Mouse (Mus musculus): ENCODE results near the gene Slc22a17. TPM values are rescaled to one million over a fixed set of nuclear protein-coding genes. Genes with fewer than 3 reads are reported as not detected.
A peak's percentile ranks its signal among the peaks of the same experiment; 100 is the strongest.

Slc22a17 gene
- total RNA-seq, 4 experiments from 2014 or later = 629 to 644 (median 642) TPM

DNA sequence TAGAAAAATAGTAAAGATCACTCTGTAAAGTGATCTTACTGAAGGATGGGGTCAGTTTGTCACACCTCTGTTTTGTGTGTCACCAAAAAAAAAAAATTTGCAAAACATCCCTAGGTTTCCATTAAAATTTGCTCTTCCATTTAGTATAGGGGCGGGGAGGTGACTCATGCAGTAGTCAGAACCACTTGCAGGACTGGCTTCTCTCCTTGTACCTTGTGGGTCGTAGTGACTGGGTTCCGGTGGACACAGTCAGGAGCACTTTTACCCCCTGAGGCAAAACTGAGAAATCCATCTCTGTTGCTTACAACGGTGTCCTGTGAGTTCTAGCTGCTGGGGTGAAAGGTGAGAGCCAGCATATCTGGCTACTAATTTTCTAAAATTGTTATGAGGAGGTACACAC, 9.3 kb downstream of the Slc22a17 start:
- DNase-seq (ENCODE audit: low spot score in 2 of 2) = no peak

DNA sequence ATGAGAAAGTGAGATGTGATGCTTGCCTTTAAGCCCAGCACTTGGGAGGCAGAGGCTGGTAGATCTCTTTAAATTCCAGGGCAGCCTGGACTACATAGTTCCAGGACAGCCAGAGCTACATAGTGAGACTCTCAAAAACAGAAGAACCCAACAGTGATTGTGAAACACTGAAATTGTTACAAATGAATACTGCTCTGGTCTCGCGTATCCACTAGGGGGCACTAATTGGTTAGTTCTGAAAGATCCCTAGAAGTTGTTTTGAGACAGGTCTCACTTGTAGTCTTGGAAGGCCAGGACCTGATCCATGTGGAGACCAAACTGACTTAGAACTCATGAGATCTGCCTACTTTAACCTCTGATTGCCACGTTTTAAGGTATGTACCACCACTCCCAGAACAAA, 12.5 kb downstream of the Slc22a17 start:
- DNase-seq (ENCODE audit: low spot score in 2 of 2) = peak; percentile 62 to 80

DNA sequence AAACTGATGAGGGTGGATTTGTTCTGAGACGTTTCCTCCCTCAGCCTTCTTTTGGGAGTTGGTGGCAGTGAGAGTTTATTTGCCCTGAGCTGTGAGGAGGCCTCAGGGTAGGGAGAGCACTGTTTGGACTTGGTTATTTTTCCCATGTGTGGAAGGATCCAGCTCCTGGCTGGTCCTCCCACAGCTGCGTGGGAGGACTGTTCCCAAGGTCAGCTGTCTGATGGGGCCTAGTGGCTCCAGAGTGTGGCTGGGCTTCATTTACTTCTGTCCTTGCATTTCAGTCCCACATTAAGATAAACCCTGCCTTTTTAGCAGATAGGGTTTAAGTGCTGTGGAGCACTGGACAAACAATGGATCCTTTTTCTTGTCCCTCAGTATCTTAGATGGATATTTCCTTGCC, 15.5 kb downstream of the Slc22a17 start:
- no peak for DNase-seq (ENCODE audit: low spot score in 2 of 2)

DNA sequence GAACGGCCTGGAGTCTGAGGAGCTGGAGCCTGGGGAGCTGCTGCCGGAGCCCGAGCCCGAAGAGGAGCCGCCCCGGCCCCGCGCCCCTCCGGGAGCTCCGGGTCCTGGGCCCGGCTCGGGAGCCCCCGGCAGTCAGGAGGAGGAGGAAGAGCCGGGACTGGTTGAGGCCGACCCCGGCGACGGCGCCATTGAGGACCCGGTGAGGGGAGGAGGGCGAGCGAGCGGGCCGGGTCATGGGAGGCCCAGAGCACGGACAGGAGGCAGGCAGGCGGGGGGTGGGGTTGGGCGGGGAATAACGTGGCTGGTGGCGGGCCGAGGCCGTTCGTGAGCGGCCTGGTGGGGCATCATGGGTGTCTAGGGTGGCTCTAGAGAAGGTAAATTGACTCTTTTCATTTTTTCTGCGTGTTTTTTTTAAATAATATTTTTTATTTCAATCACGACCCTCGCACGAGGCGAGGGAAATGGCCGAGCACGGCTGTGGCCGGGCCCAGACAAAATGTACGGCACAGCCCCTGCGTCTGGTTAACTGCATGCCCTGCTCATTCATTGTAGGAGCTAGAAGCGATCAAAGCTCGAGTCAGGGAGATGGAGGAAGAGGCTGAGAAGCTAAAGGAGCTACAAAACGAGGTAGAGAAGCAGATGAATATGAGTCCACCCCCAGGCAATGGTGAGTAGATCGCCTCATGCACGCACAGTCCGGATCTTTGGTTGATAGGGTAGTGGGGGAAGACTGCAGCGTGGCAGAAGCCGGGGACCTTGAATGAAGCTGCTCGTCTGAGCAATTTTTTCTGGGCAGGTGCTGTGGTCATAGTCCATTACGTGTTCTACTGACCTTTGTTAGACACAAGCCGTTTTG, 18.4 kb downstream of the Slc22a17 start:
- DNase-seq (ENCODE audit: low spot score in 2 of 2) = no peak

- DNase-seq (ENCODE audit: low spot score in 2 of 2) = peak; percentile 99 to 100
Measured at GRCm38 (mm10) chr14:54893651-54894181, 19.2 kb downstream of the Slc22a17 start.

GRCm38 (mm10) chr14:54892200-54892599, 20.7 kb downstream of the Slc22a17 start, which contains the start of gene Pabpn1:
Gene Pabpn1, plus strand, starts transcription at chr14:54892500.
- DNase-seq (ENCODE audit: low spot score in 2 of 2) = no peak

DNA sequence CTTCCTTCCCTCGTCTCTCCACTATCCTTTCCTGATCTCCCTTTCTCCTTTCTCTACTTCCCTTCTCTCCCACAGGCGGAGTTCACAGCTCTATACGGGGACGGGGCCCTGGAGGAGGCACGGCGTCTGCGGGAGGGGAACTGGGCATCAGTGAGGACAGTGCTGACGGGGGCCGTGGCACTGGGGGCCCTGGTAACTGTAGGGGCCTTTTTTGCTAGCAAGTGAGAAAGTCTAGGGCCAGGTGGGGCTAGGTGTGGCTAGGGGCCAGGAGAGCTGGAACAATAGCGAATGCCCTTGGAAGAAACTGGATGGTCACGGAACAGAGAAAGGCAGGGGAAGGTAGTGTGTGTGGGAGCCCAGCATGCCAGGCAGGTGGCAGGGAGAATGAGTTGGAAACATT, 27.6 kb downstream of the Slc22a17 start:
- no peak for DNase-seq (ENCODE audit: low spot score in 2 of 2)

GRCm38 (mm10) chr14:54884022-54884712, 28.8 kb downstream of the Slc22a17 start:
- no peak for DNase-seq (ENCODE audit: low spot score in 2 of 2)

DNA sequence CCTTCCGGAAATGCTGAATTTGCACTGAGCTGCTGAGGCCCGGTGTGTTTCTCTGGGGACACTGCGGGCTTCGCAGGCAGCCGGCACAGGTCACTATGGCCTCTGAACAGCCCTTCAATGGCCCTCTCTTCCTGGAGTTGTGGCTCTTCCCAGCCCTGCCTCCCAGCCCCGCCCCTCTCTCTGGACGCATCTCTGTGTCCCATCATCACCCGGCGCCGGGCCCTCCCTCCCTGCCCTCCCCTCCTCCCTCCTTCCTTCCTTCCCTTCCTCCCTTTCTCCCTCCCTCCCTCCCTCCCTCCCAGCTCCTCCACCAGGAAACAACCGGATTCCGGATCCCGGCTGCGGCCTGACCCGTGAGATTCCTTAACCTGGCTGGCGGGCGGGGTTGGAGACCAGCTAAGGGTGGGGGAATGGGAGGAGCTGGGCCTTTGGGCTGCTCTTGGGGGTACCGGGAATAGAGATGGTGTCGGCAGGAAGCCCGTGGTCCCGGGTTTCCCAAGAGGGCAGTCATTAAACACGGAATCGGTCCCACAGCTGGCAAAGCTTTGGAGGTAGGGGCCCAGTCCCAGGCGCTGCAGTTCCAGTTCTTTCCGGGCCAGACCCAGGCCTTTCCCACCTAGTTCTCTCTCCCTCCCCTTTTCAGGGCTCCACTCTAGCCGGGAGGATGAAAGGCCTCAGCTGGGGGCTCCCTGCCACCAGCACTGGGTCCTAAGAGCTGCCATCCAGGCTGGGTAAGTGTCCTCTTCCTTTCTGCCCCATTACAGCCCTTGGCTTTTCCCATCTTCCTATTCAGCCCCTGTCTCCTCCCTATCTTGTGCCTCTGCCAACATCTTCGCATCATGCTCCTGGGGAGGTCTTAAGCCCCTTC, 29.5 kb downstream of the Slc22a17 start, which contains the start of the genes Bcl2l2 and Gm20521:
Gene Bcl2l2, plus strand, starts transcription at position 224 of the 868 bp plus-strand sequence.
Gene Gm20521, plus strand, starts transcription at position 288 of the 868 bp plus-strand sequence.
- DNase-seq (ENCODE audit: low spot score in 2 of 2) = peak in 1 of 2 experiments; percentile 60

GRCm38 (mm10) chr14:54877048-54877715, 35.8 kb downstream of the Slc22a17 start, which contains the start of gene Ppp1r3e:
Gene Ppp1r3e, minus strand, starts transcription at chr14:54877550.
- peak in 1 of 2 experiments; percentile 62 for DNase-seq (ENCODE audit: low spot score in 2 of 2)

DNA sequence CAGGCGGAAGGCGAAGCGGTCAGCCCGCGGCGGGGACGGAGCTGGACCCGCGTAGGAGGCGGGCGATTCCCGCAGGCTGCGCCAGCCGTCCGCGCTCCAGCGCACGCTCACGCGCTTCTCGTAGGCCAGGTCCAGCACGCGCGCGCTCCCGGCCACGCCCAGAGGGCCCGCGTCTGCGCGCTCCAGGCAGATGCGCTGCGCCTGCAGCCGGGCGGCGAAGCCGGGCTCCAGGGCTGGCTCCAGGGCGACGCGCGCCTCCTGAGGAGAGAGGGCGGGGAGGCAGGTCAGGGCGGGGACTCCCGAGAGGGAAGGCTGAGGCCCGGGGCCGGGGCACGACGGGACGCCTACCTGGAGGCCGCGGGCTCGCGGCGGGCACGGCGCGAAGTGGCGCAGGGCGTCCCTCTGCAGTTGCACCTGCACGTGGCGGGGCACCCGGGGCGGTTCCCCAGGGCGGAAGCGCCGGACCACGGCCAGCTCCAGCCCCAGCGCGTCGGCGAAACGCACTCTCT, 36.3 kb downstream of the Slc22a17 start:
- peak; percentile 74 to 89 for DNase-seq (ENCODE audit: low spot score in 2 of 2)

GRCm38 (mm10) chr14:54875844-54876538, 36.9 kb downstream of the Slc22a17 start:
- DNase-seq (ENCODE audit: low spot score in 2 of 2) = no peak

DNA sequence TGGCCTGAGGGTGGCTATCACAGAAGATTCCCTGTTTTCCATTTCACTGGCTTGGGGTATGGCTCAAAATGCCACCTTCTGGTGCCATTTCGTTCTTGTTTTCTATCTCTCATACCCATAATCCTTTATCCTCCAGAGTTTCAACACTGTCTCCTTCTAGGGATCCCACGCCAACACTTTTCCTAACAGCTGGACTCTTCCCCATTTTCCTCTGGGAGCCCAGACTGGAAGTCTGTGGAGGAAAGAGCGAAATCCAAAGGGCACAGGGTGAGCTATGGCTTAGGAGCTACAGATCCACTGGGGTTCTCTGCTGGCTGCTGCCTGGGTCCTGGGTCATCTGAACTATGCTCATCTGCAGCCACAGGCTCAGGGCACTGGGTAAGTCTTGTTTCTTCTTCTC, 38.8 kb downstream of the Slc22a17 start:
- no peak for DNase-seq (ENCODE audit: low spot score in 2 of 2)

DNA sequence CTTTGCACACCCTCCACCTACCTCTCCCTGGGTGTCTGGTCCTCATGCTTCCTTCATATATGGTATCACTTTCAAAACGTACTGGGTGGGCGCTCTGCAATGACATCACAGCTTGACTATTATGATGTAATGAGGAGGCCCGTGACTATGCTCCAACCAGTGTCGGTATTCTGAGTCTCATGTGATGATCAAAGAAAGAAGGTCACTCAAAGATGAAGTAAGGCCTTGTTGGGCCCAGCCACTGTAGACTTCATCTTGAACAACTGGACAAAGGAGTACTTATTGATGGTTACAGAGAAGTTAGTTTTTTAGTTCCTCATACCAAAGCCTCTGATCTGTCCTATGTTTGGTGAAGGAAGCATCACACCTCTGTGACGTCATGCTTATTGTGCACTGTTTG, 42.1 kb downstream of the Slc22a17 start, which contains the start of gene Homez:
Gene Homez, minus strand, starts transcription at position 101 of the 400 bp plus-strand sequence.
- no peak for DNase-seq (ENCODE audit: low spot score in 2 of 2)

DNA sequence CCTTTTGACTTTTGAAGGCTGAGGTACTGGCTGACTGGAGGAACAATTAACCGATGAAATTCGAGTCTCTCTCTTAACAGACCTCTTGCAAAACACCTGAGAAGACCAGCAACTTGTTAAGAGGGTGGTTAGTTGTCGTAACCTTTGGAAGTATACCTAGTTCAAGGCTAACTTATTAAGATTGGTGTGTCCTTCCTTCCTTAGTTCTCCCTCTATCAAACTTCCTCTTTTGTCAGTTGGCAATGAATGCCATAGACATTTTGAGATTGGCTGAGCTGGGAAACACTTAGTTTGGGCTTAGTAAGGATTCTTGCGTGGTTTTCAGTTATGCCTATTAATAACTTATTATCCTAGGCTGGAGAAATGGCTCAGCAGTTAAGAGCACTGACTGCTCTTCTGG, 44.9 kb downstream of the Slc22a17 start:
- DNase-seq (ENCODE audit: low spot score in 2 of 2) = no peak

GRCm38 (mm10) chr14:54866936-54867335, 46.0 kb downstream of the Slc22a17 start:
- DNase-seq (ENCODE audit: low spot score in 2 of 2) = no peak

DNA sequence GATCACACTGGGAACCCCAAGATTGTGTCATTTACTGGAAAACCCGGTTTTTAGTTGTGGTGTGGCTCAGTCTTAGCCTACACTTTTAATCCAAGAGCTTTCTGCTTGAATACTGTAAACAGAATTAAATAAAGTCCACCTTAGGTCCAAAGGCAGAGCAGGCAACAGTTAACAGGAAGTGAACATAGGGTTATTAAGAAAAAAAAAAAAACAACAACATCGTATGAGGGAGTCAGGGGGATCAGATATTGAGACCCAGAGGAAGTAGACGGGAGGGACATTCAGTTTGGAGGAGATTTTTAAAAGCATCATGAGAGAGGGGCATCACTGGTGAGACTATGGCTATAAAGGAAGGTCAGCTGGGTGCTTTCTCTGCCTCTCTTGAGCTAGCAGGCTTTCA, 46.7 kb downstream of the Slc22a17 start:
- no peak for DNase-seq (ENCODE audit: low spot score in 2 of 2)

- DNase-seq (ENCODE audit: low spot score in 2 of 2) = no peak
Measured at GRCm38 (mm10) chr14:54865626-54866025, 47.3 kb downstream of the Slc22a17 start.

GRCm38 (mm10) chr14:54864313-54865036, 48.5 kb downstream of the Slc22a17 start:
- no peak for DNase-seq (ENCODE audit: low spot score in 2 of 2)

Data from layer of hippocampus, adult 8-10 months (tissue).